Mouse (Mus musculus) frontal cortex, postnatal 36 days (tissue): ENCODE measurements around the gene Cenpi.

ENCODE experiments used
- DNase-seq, 2 experiments: peaks; one replicate each; pipeline ENCODE4 v3.0.0; 2022; ENCODE audit warnings: low spot score in 2 of 2

Gene Cenpi

DNA sequence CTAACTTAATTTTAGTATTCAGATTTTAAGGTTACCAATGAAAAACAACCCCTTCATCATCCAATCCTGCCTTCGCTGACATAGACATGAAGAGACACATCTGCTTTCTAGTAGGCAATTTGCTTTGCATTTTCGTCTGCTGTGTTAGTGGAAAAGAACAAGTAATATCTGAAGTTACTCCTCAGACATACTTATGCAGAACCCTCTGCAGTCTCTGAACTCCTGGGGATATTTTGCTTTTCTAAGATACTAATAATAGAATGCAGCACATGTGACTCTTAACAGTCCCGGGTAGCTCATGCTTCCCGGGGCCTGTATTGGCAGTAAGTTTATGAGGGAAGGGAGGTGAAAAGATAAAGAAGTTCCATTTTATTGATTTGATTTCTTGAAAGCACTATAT is 54.3 kb downstream of the Cenpi start:
- DNase-seq, result no peak

GRCm38 (mm10) chrX:134365421-134365820 is 57.5 kb downstream of the Cenpi start:
- no peak for DNase-seq

- no peak for DNase-seq
Observed at GRCm38 (mm10) chrX:134366547-134366946, 58.7 kb downstream of the Cenpi start.

- no peak for DNase-seq
Observed at GRCm38 (mm10) chrX:134371279-134371678, 63.4 kb downstream of the Cenpi start.

GRCm38 (mm10) chrX:134374190-134374589 is 66.3 kb downstream of the Cenpi start:
- no peak for DNase-seq

- no peak for DNase-seq
Observed at GRCm38 (mm10) chrX:134384896-134385295, 77.0 kb downstream of the Cenpi start.

- peak in 1 of 2 experiments; percentile 47 for DNase-seq
Observed at GRCm38 (mm10) chrX:134398972-134399371, 91.1 kb downstream of the Cenpi start.

DNA sequence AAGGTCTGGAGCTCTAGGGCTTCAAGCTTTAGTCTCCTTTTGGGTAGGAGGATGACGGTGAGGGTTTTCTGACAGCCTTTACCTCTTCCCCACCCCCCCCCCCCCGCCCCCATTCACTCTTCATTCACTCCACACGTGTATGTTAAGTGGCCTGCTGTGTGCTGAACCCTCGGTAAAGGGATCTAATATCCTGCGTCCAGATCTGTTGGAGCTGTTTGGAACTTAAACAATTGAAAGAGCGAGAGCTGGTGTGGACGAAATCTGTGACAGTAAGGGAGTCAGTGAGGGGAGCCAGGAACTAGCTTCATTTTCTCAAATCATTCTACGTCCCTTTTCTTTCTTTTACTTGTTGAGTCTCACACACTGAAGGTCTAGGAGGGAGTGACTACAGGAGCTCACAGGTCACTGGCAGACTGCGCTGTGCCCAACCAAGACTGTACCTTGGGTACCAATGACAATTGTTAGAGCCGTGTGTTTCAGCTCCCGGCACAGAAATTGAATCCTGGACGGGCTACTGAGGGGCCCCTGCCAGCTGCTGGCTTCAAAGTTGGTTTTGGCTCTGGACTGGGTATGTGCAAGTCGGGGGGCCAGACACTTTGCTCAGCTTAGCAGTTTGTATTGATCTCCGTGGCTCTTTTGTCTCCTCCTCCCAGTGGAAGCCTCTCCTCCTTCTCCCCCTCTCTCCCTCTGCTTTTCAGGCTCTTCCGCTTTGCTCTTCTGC is 96.1 kb downstream of the Cenpi start, which contains the start of gene Drp2:
Gene Drp2, plus strand, starts transcription at position 689 of the 721 bp plus-strand sequence.
- peak; percentile 30 to 33 for DNase-seq

DNA sequence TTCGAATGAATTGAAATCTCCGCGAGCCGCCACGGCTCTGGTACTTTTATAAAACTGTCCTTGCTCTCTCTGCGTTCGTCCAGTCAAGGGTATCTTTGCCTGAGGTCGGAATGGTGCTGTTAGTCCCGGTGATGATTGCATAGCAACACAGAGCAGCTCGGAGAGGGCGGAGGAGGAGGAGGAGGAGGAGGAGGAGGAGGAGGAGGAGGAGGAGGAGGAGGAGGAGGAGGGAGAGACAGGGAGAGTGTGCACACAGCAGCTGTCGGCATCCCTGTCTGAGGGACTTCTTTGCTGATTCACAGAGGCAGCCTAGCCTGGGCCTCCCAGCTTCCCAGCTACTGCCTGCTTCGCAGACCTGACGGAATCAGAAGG is 96.7 kb downstream of the Cenpi start:
- DNase-seq, result peak; percentile 33 to 41

- no peak for DNase-seq
Observed at GRCm38 (mm10) chrX:134409354-134409900, 101.5 kb downstream of the Cenpi start.

DNA sequence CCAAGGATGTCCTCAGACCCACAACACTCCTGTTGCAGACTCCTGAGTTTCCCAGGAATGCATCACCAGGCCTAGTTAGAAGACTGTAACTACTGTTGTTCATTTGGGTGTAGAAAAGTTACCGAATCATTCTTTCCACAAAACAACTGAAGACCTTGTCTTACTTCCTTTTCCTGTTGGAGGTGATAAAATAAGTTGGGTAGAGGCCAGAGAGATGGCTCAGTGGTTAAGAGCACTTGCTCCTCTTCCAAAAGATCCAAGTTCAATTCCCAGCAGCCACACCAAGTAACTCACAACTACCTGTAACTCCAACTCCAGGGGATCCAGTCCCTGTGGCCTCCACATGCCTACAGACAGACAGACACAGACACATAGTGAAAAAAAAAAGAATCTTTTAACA is 104.2 kb downstream of the Cenpi start:
- no peak for DNase-seq
